Mouse (Mus musculus): Measurements from ENCODE around the gene Tnn. TPM values are rescaled to one million over a fixed set of nuclear protein-coding genes. Genes with fewer than 3 reads are reported as not detected.

Tnn gene
- polyA plus RNA-seq, 1 experiment from 2014 or later, result 20.2 TPM

GRCm38 (mm10) chr1:160044237-160045021, 109.0 kb downstream of the Tnn start, which contains the start of gene 4930523C07Rik:
Gene 4930523C07Rik (plus strand): TSS chr1:160044382.
- no peaks in the 10 kb centered on the region for H3K36me3 ChIP-seq (ENCODE audit: control insufficient read depth, insufficient read depth, low read length)
- peak within 1 kb of the TSS; percentile 79 for H3K4me2 ChIP-seq (replicated peaks; ENCODE audit: low read depth, low read length)
- peak within 1 kb of the TSS; percentile 26 for H3K4me3 ChIP-seq (ENCODE audit: low read depth, low read length)
- no peaks in the 10 kb centered on the region for H3K9me3 ChIP-seq (ENCODE audit: control insufficient read depth, low read depth, low read length)
- no peak within 1 kb of the TSS for H3K27ac ChIP-seq (ENCODE audit: low read length)
- H3K9ac ChIP-seq (replicated peaks; ENCODE audit: low read depth, low read length), result peak within 1 kb of the TSS; percentile 36; the same call in 1 of the 2 replicates
- peaks cover 6% of the 10 kb centered on the region; the same call in 1 of the 2 replicates for H3K4me1 ChIP-seq (ENCODE audit: control insufficient read depth, insufficient read depth, low read length)
- no peaks in the 10 kb centered on the region for H3K27me3 ChIP-seq (ENCODE audit: control insufficient read depth, insufficient read depth, low read length)
- ATAC-seq (ENCODE audit: insufficient number of reproducible peaks, insufficient read depth, low FRiP score, low read depth), result peak; percentile 81
- 3% methylated on average over 33 of the region's 33 CpGs for WGBS

GRCm38 (mm10) chr1:160043271-160043975, 110.0 kb downstream of the Tnn start:
- Histone ChIP-seq H3K27ac (ENCODE audit: low read length) (no peak overlapping the region), H3K9ac (replicated peaks; ENCODE audit: low read depth, low read length) (no peak overlapping the region)
- WGBS, result 81% methylated on average over 13 of the region's 13 CpGs

GRCm38 (mm10) chr1:160042351-160042750, 111.0 kb downstream of the Tnn start:
- H3K36me3 ChIP-seq (ENCODE audit: control insufficient read depth, insufficient read depth, low read length), result no peaks in the 10 kb centered on the region
- no peak overlapping the region for H3K9ac ChIP-seq (replicated peaks; ENCODE audit: low read depth, low read length)
- H3K27ac ChIP-seq (ENCODE audit: low read length), result no peak overlapping the region
- peaks cover 6% of the 10 kb centered on the region; the same call in 1 of the 2 replicates for H3K4me1 ChIP-seq (ENCODE audit: control insufficient read depth, insufficient read depth, low read length)
- no peak overlapping the region for H3K4me3 ChIP-seq (ENCODE audit: low read depth, low read length)
- no peaks in the 10 kb centered on the region for H3K9me3 ChIP-seq (ENCODE audit: control insufficient read depth, low read depth, low read length)
- no peak overlapping the region for H3K4me2 ChIP-seq (replicated peaks; ENCODE audit: low read depth, low read length)
- ATAC-seq (ENCODE audit: insufficient number of reproducible peaks, insufficient read depth, low FRiP score, low read depth), result no peak
- no peaks in the 10 kb centered on the region for H3K27me3 ChIP-seq (ENCODE audit: control insufficient read depth, insufficient read depth, low read length)
- WGBS, result 86% methylated on average over 7 of the region's 7 CpGs

More at GRCm38 (mm10) chr1:160043271-160043975, 110.0 kb downstream of the Tnn start:
- peak overlapping the region; percentile 79; the same call in 1 of the 2 replicates for H3K4me2 ChIP-seq (replicated peaks; ENCODE audit: low read depth, low read length)
- H3K27me3 ChIP-seq (ENCODE audit: control insufficient read depth, insufficient read depth, low read length), result no peaks in the 10 kb centered on the region
- H3K4me3 ChIP-seq (ENCODE audit: low read depth, low read length), result peak overlapping the region; percentile 26; the same call in 1 of the 2 replicates
- no peaks in the 10 kb centered on the region for H3K36me3 ChIP-seq (ENCODE audit: control insufficient read depth, insufficient read depth, low read length)
- H3K4me1 ChIP-seq (ENCODE audit: control insufficient read depth, insufficient read depth, low read length), result peaks cover 6% of the 10 kb centered on the region; the same call in 1 of the 2 replicates
- H3K9me3 ChIP-seq (ENCODE audit: control insufficient read depth, low read depth, low read length), result no peaks in the 10 kb centered on the region
- ATAC-seq (ENCODE audit: insufficient number of reproducible peaks, insufficient read depth, low FRiP score, low read depth), result no peak

GRCm38 (mm10) chr1:160041264-160041775, 112.1 kb downstream of the Tnn start:
- peaks cover 11% of the 10 kb centered on the region; the same call in 1 of the 2 replicates for H3K4me1 ChIP-seq (ENCODE audit: control insufficient read depth, insufficient read depth, low read length)
- no peak overlapping the region for H3K9ac ChIP-seq (replicated peaks; ENCODE audit: low read depth, low read length)
- no peak overlapping the region for H3K27ac ChIP-seq (ENCODE audit: low read length)
- H3K9me3 ChIP-seq (ENCODE audit: control insufficient read depth, low read depth, low read length), result no peaks in the 10 kb centered on the region
- H3K4me2 ChIP-seq (replicated peaks; ENCODE audit: low read depth, low read length), result no peak overlapping the region
- no peaks in the 10 kb centered on the region for H3K36me3 ChIP-seq (ENCODE audit: control insufficient read depth, insufficient read depth, low read length)
- ATAC-seq (ENCODE audit: insufficient number of reproducible peaks, insufficient read depth, low FRiP score, low read depth), result no peak
- no peak overlapping the region for H3K4me3 ChIP-seq (ENCODE audit: low read depth, low read length)
- no peaks in the 10 kb centered on the region for H3K27me3 ChIP-seq (ENCODE audit: control insufficient read depth, insufficient read depth, low read length)
- WGBS, result 88% methylated on average over 7 of the region's 7 CpGs

- Histone ChIP-seq H3K27ac (ENCODE audit: low read length) (no peak overlapping the region), H3K4me3 (ENCODE audit: low read depth, low read length) (no peak overlapping the region), H3K36me3 (ENCODE audit: control insufficient read depth, insufficient read depth, low read length) (no peaks in the 10 kb centered on the region), H3K9me3 (ENCODE audit: control insufficient read depth, low read depth, low read length) (no peaks in the 10 kb centered on the region), H3K27me3 (ENCODE audit: control insufficient read depth, insufficient read depth, low read length) (no peaks in the 10 kb centered on the region), H3K9ac (replicated peaks; ENCODE audit: low read depth, low read length) (no peak overlapping the region), H3K4me2 (replicated peaks; ENCODE audit: low read depth, low read length) (no peak overlapping the region), H3K4me1 (ENCODE audit: control insufficient read depth, insufficient read depth, low read length) (peaks cover 11% of the 10 kb centered on the region; the same call in 1 of the 2 replicates)
- WGBS, result 53% methylated on average over 7 of the region's 7 CpGs
- ATAC-seq (ENCODE audit: insufficient number of reproducible peaks, insufficient read depth, low FRiP score, low read depth), result no peak
Measured at GRCm38 (mm10) chr1:160039951-160040645, 113.3 kb downstream of the Tnn start.

GRCm38 (mm10) chr1:160036996-160037521, 116.3 kb downstream of the Tnn start:
- Histone ChIP-seq H3K27me3 (ENCODE audit: control insufficient read depth, insufficient read depth, low read length) (no peaks in the 10 kb centered on the region), H3K9ac (replicated peaks; ENCODE audit: low read depth, low read length) (no peak overlapping the region), H3K4me2 (replicated peaks; ENCODE audit: low read depth, low read length) (no peak overlapping the region), H3K27ac (ENCODE audit: low read length) (peak overlapping the region; percentile 73), H3K9me3 (ENCODE audit: control insufficient read depth, low read depth, low read length) (no peaks in the 10 kb centered on the region), H3K4me3 (ENCODE audit: low read depth, low read length) (no peak overlapping the region), H3K4me1 (ENCODE audit: control insufficient read depth, insufficient read depth, low read length) (0 out of 2 replicates have a peak, but pooled peaks cover 5% of the 10 kb centered on the region), H3K36me3 (ENCODE audit: control insufficient read depth, insufficient read depth, low read length) (no peaks in the 10 kb centered on the region)
- WGBS, result 56% methylated on average over 5 of the region's 5 CpGs
- peak; percentile 80; the same call in 1 of the 2 replicates for ATAC-seq (ENCODE audit: insufficient number of reproducible peaks, insufficient read depth, low FRiP score, low read depth)

- WGBS, result 47% methylated on average over 3 of the region's 3 CpGs
- Histone ChIP-seq H3K27ac (ENCODE audit: low read length) (no peak overlapping the region), H3K4me3 (ENCODE audit: low read depth, low read length) (no peak overlapping the region), H3K4me2 (replicated peaks; ENCODE audit: low read depth, low read length) (no peak overlapping the region), H3K36me3 (ENCODE audit: control insufficient read depth, insufficient read depth, low read length) (no peaks in the 10 kb centered on the region), H3K9ac (replicated peaks; ENCODE audit: low read depth, low read length) (no peak overlapping the region), H3K9me3 (ENCODE audit: control insufficient read depth, low read depth, low read length) (no peaks in the 10 kb centered on the region), H3K27me3 (ENCODE audit: control insufficient read depth, insufficient read depth, low read length) (no peaks in the 10 kb centered on the region), H3K4me1 (ENCODE audit: control insufficient read depth, insufficient read depth, low read length) (0 out of 2 replicates have a peak, but pooled peaks cover 5% of the 10 kb centered on the region)
- no peak for ATAC-seq (ENCODE audit: insufficient number of reproducible peaks, insufficient read depth, low FRiP score, low read depth)
Measured at GRCm38 (mm10) chr1:160035561-160035960, 117.8 kb downstream of the Tnn start.
